Mouse (Mus musculus) cortical plate, adult 2 months (tissue): ENCODE measurements around the gene Gcn1l1.

Source experiments
- CTCF ChIP-seq: fragments of 200-500 bp; IDR thresholded peaks from 2 replicates; pipeline ENCODE4 v1.5.1; 2011; ENCODE audit warnings: mild to moderate bottlenecking, control low read depth, low read length; ENCODE audit not compliant: insufficient read depth; ENCODE audit errors: extremely low read depth
- POLR2A ChIP-seq: fragments of 200-500 bp; IDR thresholded peaks from 2 replicates; pipeline ENCODE4 v1.6.1; 2011; ENCODE audit warnings: mild to moderate bottlenecking, low read length, control low read depth; ENCODE audit not compliant: insufficient read depth; ENCODE audit errors: extremely low read depth

DNA sequence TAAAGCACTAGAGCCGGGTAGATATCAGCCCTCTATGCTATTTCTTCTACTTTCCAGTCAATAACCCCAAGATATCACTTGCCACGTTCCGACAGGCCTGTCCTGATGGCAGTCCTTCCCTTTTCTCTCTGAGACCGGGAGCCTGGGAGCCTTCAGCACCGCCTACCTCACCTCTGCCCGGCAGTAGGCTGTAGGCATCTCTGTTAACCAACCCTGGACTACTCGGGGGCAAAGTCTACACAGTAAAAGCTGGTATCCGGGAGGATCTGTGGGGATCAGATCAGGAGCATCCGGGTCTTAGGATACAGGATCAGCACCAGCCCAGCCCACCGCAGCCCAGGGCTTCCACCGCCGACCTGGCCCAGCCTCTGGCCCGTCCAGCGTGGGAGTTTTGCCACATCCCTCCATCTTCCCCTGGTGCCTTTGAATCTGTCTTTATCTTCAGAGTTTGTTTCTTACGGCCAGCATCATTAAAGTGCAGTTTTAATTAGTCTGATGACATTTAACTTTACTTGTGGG is 42.0 kb upstream of the Gcn1l1 start:
- no peak for TF ChIP-seq CTCF
- no peak for TF ChIP-seq POLR2A
